Mouse (Mus musculus): ENCODE measurements around the gene Ube2c.

GRCm38 (mm10) chr2:164744987-164745386 lies 24.7 kb upstream of the Ube2c start:
- no peak for TF ChIP-seq CTCF (IDR thresholded peaks at IDR 0.05; ENCODE audit: low read depth)
- TF ChIP-seq EP300 (IDR thresholded peaks at IDR 0.05; ENCODE audit: low read depth) = no peak

All from liver, embryonic 14.5 days (tissue).